Mouse (Mus musculus): Measurements from ENCODE around the gene Rab43. TPM values are rescaled to one million over a fixed set of nuclear protein-coding genes. Genes with fewer than 3 reads are reported as not detected.

The Rab43 gene
- polyA plus RNA-seq, 1 experiment from 2014 or later = 10.8 TPM

DNA sequence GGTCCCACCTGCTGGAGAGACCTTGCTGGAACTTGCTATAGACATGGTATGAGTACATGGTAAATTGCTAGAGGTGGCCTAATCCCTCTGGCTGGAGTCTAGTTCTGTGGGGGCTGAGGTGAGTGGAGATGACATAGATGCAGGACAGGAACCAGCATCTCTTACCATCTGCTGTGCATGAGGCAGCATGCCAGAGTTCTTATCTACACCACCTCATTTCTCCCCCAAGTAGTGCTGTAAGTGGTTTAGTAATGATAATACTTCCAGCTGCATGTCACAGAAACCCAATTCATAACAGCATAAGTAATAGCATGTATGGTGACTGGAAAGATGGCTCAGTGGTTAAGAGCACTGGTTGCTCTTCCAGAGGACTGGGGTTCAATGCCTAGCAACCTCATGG is 71.5 kb downstream of the Rab43 start:
- Histone ChIP-seq H3K4me1 (peaks cover 19% of the 10 kb centered on the region), H3K27me3 (replicated peaks) (no peaks in the 10 kb centered on the region), H3K27ac (no peak overlapping the region), H3K4me2 (replicated peaks) (no peak overlapping the region), H3K4me3 (no peak overlapping the region), H3K9me3 (no peaks in the 10 kb centered on the region), H3K36me3 (no peaks in the 10 kb centered on the region), H3K9ac (no peak overlapping the region)
- ATAC-seq (ENCODE audit: low FRiP score, low read depth) = no peak

GRCm38 (mm10) chr6:87739898-87740297 is 72.1 kb downstream of the Rab43 start:
- Histone ChIP-seq H3K27me3 (replicated peaks) (no peaks in the 10 kb centered on the region), H3K36me3 (no peaks in the 10 kb centered on the region), H3K9ac (no peak overlapping the region), H3K27ac (no peak overlapping the region), H3K4me3 (no peak overlapping the region), H3K9me3 (no peaks in the 10 kb centered on the region), H3K4me1 (peaks cover 19% of the 10 kb centered on the region), H3K4me2 (replicated peaks) (no peak overlapping the region)
- no peak for ATAC-seq (ENCODE audit: low FRiP score, low read depth)
- WGBS = 59% methylated on average over 6 of the region's 6 CpGs

Other genes starting within 250 kb of the Rab43 start
- gene Prokr1, start 221.4 kb downstream of the Rab43 start, polyA plus RNA-seq (2016; fragmentation: Nextera tagmentation; extraction: Ambion mirVana) = 3.1 and 4.1 TPM in 2 replicates
- gene Aplf, start 140.0 kb downstream of the Rab43 start, polyA plus RNA-seq (2016; fragmentation: Nextera tagmentation; extraction: Ambion mirVana) = 12.3 and 13.0 TPM in 2 replicates
- 8.7 and 9.3 TPM in 2 replicates for gene Efcc1, start 81.3 kb downstream of the Rab43 start, polyA plus RNA-seq (2016; fragmentation: Nextera tagmentation; extraction: Ambion mirVana)
- gene Gp9, start 34.1 kb downstream of the Rab43 start, polyA plus RNA-seq (2016; fragmentation: Nextera tagmentation; extraction: Ambion mirVana) = 1.6 and 2.8 TPM in 2 replicates
- gene Gm45140, start 23.6 kb upstream of the Rab43 start, polyA plus RNA-seq (2016; fragmentation: Nextera tagmentation; extraction: Ambion mirVana) = 6.2 and 6.7 TPM in 2 replicates
- 43.9 and 44.5 TPM in 2 replicates for gene Isy1, start 26.6 kb upstream of the Rab43 start, polyA plus RNA-seq (2016; fragmentation: Nextera tagmentation; extraction: Ambion mirVana)
- gene Cnbp, start 38.9 kb upstream of the Rab43 start, polyA plus RNA-seq (2016; fragmentation: Nextera tagmentation; extraction: Ambion mirVana) = 795 and 826 TPM in 2 replicates
- 156 and 161 TPM in 2 replicates for gene Copg1, start 75.7 kb upstream of the Rab43 start, polyA plus RNA-seq (2016; fragmentation: Nextera tagmentation; extraction: Ambion mirVana)
- gene Hmces, start 101.8 kb upstream of the Rab43 start, polyA plus RNA-seq (2016; fragmentation: Nextera tagmentation; extraction: Ambion mirVana) = 34.4 and 41.1 TPM in 2 replicates
- 114 TPM in 2 replicates for gene H1fx, start 169.5 kb upstream of the Rab43 start, polyA plus RNA-seq (2016; fragmentation: Nextera tagmentation; extraction: Ambion mirVana)
- 231 and 251 TPM in 2 replicates for gene Rab7, start 233.1 kb upstream of the Rab43 start, polyA plus RNA-seq (2016; fragmentation: Nextera tagmentation; extraction: Ambion mirVana)

All from neural tube, embryonic 12.5 days (tissue).